Mouse (Mus musculus) hindbrain, embryonic 12.5 days (tissue): ENCODE data around the gene Asah2. TPM values are rescaled to one million over a fixed set of nuclear protein-coding genes. Genes with fewer than 3 reads are reported as not detected.

ENCODE experiments used
- ATAC-seq: fragments of 200-750 bp; cut with Nextera tagmentation; 2 replicates; pipeline ENCODE4 v1.8.0; 2017; ENCODE audit warnings: moderate TSS enrichment; ENCODE audit not compliant: low FRiP score
- H3K27ac ChIP-seq: fragments of 300-500 bp; sonication (generic); 2 replicates; pipeline ENCODE4 v1.5.1; 2016; ENCODE audit warnings: mild to moderate bottlenecking
- H3K27me3 ChIP-seq: fragments of 300-500 bp; sonication (generic); 2 replicates; pipeline ENCODE4 v1.6.1; 2016; ENCODE audit warnings: mild to moderate bottlenecking
- H3K36me3 ChIP-seq: fragments of 300-500 bp; sonication (generic); 2 replicates; pipeline ENCODE4 v1.6.1; 2016; ENCODE audit warnings: mild to moderate bottlenecking
- H3K4me1 ChIP-seq: fragments of 300-500 bp; sonication (generic); 2 replicates; pipeline ENCODE4 v1.6.1; 2016
- H3K4me2 ChIP-seq: fragments of 300-500 bp; sonication (generic); replicated peaks from 2 replicates; pipeline ENCODE4 v1.6.1; 2016; ENCODE audit warnings: mild to moderate bottlenecking
- H3K4me3 ChIP-seq: fragments of 300-500 bp; sonication (generic); 2 replicates; pipeline ENCODE4 v1.5.1; 2016; ENCODE audit warnings: mild to moderate bottlenecking
- H3K9ac ChIP-seq: fragments of 300-500 bp; sonication (generic); 2 replicates; pipeline ENCODE4 v1.6.1; 2016; ENCODE audit warnings: mild to moderate bottlenecking, moderate library complexity
- H3K9me3 ChIP-seq: fragments of 300-500 bp; sonication (generic); replicated peaks from 2 replicates; pipeline ENCODE4 v1.6.1; 2016; ENCODE audit warnings: mild to moderate bottlenecking
- WGBS: fragments of 180-500 bp; shearing (Covaris S2); methylation state at CpG from one replicate; pipeline ENCODE4 v1.1.7; 2016; 5-methylcytosine and 5-hydroxymethylcytosine counted together
- polyA plus RNA-seq: library from polyadenylated mRNA; unstranded; fragments of >200 nt; fragmentation: Nextera tagmentation; extraction: Ambion mirVana; gene quantifications from 2 replicates; pipeline ENCODE4 v1.2.1, GENCODE M21; 2016

Asah2 gene
- polyA plus RNA-seq, 1 experiment from 2014 or later: 0.56 TPM

- WGBS: 9% methylated on average over 1 of the region's 1 CpGs
- Histone ChIP-seq H3K9ac (no peak overlapping the region), H3K4me2 (no peak overlapping the region), H3K36me3 (no peaks in the 10 kb centered on the region), H3K9me3 (no peaks in the 10 kb centered on the region), H3K27me3 (no peaks in the 10 kb centered on the region), H3K27ac (no peak overlapping the region), H3K4me1 (no peaks in the 10 kb centered on the region), H3K4me3 (no peak overlapping the region)
- peak; percentile 38; the same call in 1 of the 2 replicates for ATAC-seq
Measured at GRCm38 (mm10) chr19:32030430-32030829, 77.6 kb downstream of the Asah2 start.

- H3K4me1 ChIP-seq: no peaks in the 10 kb centered on the region
- H3K27ac ChIP-seq: no peak overlapping the region
- no peak for ATAC-seq
- no peaks in the 10 kb centered on the region for H3K36me3 ChIP-seq
- H3K4me3 ChIP-seq: no peak overlapping the region
- 89% methylated on average over 3 of the region's 3 CpGs for WGBS
- H3K4me2 ChIP-seq: no peak overlapping the region
- H3K9ac ChIP-seq: no peak overlapping the region
- H3K9me3 ChIP-seq: no peaks in the 10 kb centered on the region
- H3K27me3 ChIP-seq: no peaks in the 10 kb centered on the region
Measured at GRCm38 (mm10) chr19:32025443-32025842, 82.6 kb downstream of the Asah2 start.

DNA sequence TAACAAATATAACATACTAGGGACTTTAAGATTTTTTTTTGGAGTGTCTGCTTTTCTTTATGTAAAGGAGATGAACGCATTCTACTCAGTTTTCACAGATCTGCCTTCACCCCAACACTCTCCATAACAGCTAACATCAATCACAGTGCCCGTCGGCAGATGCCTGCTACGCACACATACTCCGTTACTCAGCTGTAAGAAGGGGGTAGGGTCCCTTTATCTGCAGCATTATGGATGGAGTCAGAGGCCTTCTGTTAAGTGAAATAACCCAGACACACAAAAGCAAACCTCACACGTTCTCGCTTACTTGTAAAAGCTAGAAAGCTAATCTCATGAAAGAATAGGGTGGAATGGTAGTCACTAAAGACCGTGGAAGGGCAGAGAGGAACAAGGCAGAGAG is 88.3 kb downstream of the Asah2 start:
- no peak overlapping the region for H3K4me2 ChIP-seq
- no peaks in the 10 kb centered on the region for H3K9me3 ChIP-seq
- no peak overlapping the region for H3K4me3 ChIP-seq
- no peak for ATAC-seq
- H3K36me3 ChIP-seq: no peaks in the 10 kb centered on the region
- H3K9ac ChIP-seq: no peak overlapping the region
- no peaks in the 10 kb centered on the region; the same call in 1 of the 2 replicates for H3K4me1 ChIP-seq
- WGBS: 53% methylated on average over 8 of the region's 8 CpGs
- no peaks in the 10 kb centered on the region for H3K27me3 ChIP-seq
- no peak overlapping the region for H3K27ac ChIP-seq

DNA sequence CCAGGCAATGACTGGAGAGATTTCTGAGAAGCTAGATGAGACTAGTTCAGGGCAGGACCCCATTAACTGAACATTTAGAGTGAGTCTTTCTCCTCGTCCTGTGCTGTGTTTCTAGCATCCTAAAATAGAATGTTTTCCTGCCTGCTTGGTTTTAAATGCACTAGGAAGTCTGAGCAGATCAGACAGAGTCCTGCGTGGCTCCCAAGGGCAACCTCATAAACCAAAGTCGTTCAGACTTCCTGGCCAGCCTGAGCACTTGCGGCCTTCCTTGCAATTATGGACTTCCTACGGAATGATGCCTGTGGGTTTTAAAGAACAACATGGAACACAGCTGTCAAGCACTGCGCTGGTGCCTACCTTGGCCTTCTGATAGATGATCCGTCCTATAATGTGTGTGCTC is 89.4 kb downstream of the Asah2 start:
- ATAC-seq: no peak
- 73% methylated on average over 7 of the region's 7 CpGs for WGBS
- no peak overlapping the region for H3K4me3 ChIP-seq
- no peaks in the 10 kb centered on the region for H3K27me3 ChIP-seq
- no peak overlapping the region for H3K4me2 ChIP-seq
- H3K36me3 ChIP-seq: no peaks in the 10 kb centered on the region
- no peak overlapping the region for H3K9ac ChIP-seq
- no peak overlapping the region for H3K27ac ChIP-seq
- no peaks in the 10 kb centered on the region; the same call in 1 of the 2 replicates for H3K4me1 ChIP-seq
- no peaks in the 10 kb centered on the region for H3K9me3 ChIP-seq

DNA sequence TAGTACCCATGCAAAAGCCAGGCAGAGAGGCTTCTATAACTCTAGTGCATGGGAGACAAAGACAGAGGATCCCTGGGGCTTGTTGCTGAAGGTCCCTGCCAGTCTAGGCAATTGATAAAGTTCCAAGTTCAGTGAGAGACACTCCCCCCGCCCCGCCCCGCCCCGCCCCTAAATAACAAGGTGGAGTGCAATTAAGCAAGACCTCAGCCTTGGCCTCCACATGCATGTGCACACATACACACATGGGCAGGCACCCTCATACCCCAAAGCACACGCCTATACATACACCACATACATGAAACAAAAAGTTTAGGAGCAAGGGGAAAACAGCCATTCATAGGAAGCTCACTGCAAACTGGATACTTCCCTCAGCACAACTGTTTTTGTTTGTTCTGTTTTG is 90.0 kb downstream of the Asah2 start:
- no peaks in the 10 kb centered on the region; the same call in 1 of the 2 replicates for H3K4me1 ChIP-seq
- no peak overlapping the region for H3K27ac ChIP-seq
- H3K36me3 ChIP-seq: no peaks in the 10 kb centered on the region
- no peaks in the 10 kb centered on the region for H3K27me3 ChIP-seq
- 88% methylated on average over 5 of the region's 5 CpGs for WGBS
- ATAC-seq: no peak
- H3K4me2 ChIP-seq: no peak overlapping the region
- H3K9me3 ChIP-seq: no peaks in the 10 kb centered on the region
- H3K4me3 ChIP-seq: no peak overlapping the region
- H3K9ac ChIP-seq: no peak overlapping the region

GRCm38 (mm10) chr19:32002623-32003022 is 105.4 kb downstream of the Asah2 start:
- Histone ChIP-seq H3K9ac (no peak overlapping the region), H3K9me3 (no peaks in the 10 kb centered on the region), H3K27me3 (no peaks in the 10 kb centered on the region), H3K4me3 (no peak overlapping the region), H3K27ac (no peak overlapping the region), H3K4me1 (no peaks in the 10 kb centered on the region), H3K4me2 (no peak overlapping the region), H3K36me3 (no peaks in the 10 kb centered on the region)
- no peak for ATAC-seq
- 69% methylated on average over 5 of the region's 5 CpGs for WGBS

- no peak for ATAC-seq
- no peak overlapping the region for H3K4me2 ChIP-seq
- H3K9me3 ChIP-seq: no peaks in the 10 kb centered on the region
- no peaks in the 10 kb centered on the region for H3K4me1 ChIP-seq
- 91% methylated on average over 3 of the region's 3 CpGs for WGBS
- H3K36me3 ChIP-seq: no peaks in the 10 kb centered on the region
- H3K4me3 ChIP-seq: no peak overlapping the region
- no peak overlapping the region for H3K9ac ChIP-seq
- H3K27me3 ChIP-seq: no peaks in the 10 kb centered on the region
- H3K27ac ChIP-seq: no peak overlapping the region
Measured at GRCm38 (mm10) chr19:31996916-31997315, 111.1 kb downstream of the Asah2 start.

DNA sequence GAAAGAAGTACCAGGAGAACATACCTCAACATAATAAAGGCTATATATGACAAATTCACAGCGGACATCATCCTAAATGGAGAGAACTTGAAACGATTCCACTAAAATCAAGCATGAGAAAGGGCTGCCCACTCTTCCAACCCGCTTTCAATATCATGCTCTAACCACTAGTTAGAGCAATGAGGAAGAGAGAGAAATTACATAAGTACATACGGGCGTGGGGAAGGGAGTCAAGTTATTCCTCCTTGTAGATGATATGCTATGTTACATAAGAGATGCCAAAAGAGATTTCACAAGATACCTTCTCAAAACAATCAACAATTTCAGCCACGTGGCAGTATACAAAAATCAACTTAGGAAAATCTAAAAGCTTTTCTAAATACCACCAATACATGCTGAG is 117.0 kb downstream of the Asah2 start:
- Histone ChIP-seq H3K4me3 (no peak overlapping the region), H3K4me1 (no peaks in the 10 kb centered on the region), H3K27me3 (no peaks in the 10 kb centered on the region), H3K36me3 (no peaks in the 10 kb centered on the region), H3K27ac (no peak overlapping the region), H3K9ac (no peak overlapping the region), H3K4me2 (no peak overlapping the region), H3K9me3 (no peaks in the 10 kb centered on the region)
- ATAC-seq: no peak
- WGBS: 90% methylated on average over 6 of the region's 6 CpGs

DNA sequence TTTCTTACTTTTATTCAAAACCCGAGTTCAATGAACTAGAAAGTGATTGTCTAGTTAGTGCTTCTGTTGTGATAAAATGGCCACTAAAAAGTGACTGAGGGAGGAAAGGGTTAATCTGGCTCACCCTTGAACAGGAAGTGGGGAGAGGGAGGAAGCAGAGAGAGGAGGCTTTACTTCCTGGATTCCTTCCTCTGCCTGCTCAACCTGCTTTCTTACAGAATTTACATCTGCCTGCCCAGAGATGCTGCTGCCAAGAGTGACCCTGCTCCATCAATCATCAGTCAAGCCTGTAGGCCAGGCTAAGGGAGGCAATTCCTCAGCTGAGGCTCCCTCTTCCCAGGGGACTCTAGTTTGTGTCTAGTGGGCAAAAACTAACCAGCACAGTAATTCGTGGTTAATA is 132.1 kb downstream of the Asah2 start:
- Histone ChIP-seq H3K4me1 (no peaks in the 10 kb centered on the region), H3K27me3 (no peaks in the 10 kb centered on the region), H3K27ac (no peak overlapping the region), H3K36me3 (no peaks in the 10 kb centered on the region), H3K9ac (no peak overlapping the region), H3K9me3 (no peaks in the 10 kb centered on the region), H3K4me3 (no peak overlapping the region), H3K4me2 (no peak overlapping the region)
- WGBS: 68% methylated on average over 2 of the region's 2 CpGs
- ATAC-seq: no peak

DNA sequence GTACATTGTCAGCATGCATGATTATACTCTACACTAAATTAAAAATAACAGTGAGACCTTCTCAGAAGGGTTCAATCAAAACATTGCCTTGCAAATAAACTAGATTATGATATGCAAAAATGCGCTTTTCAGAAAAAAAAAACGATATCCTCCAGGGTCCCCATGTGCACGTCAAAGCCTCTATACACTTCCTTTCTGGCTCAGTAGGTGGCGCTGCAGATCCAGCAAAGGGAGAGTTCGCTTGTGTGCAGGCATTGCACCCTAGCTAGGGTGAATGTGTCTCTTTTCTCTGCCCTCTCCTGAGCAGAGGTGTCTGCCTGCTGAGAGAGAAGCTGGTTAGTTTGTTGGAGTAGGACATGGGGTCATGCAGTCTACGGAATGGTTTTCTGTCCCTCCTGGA is 136.0 kb downstream of the Asah2 start:
- ATAC-seq: peak; percentile 90
- no peak overlapping the region for H3K9ac ChIP-seq
- H3K4me2 ChIP-seq: no peak overlapping the region
- 10% methylated on average over 6 of the region's 6 CpGs for WGBS
- H3K27me3 ChIP-seq: no peaks in the 10 kb centered on the region
- no peak overlapping the region for H3K4me3 ChIP-seq
- no peaks in the 10 kb centered on the region for H3K36me3 ChIP-seq
- no peaks in the 10 kb centered on the region for H3K4me1 ChIP-seq
- no peaks in the 10 kb centered on the region for H3K9me3 ChIP-seq
- H3K27ac ChIP-seq: no peak overlapping the region

DNA sequence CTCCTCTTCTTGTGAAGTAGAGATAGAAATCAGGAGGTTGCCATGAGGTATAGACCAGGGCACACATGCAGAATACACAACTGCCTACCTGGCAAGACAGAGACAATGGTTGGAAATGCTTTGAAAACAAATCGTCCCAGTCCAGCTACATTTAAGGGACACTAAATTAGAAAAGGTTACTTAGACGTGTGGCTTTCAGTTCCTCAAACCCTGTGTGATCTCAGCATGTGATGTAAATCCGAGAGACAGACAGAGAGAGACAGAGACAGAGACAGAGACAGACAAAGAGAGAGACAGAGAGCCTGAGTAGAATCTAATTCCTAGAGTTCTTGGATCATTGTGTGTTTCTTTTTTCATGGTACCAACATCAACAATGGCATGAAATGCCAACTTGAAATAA is 136.6 kb downstream of the Asah2 start:
- 50% methylated on average over 3 of the region's 3 CpGs for WGBS
- H3K36me3 ChIP-seq: no peaks in the 10 kb centered on the region

GRCm38 (mm10) chr19:31967933-31968532 is 140.0 kb downstream of the Asah2 start:
- H3K9me3 ChIP-seq: no peaks in the 10 kb centered on the region
- H3K27me3 ChIP-seq: no peaks in the 10 kb centered on the region
- no peak overlapping the region for H3K27ac ChIP-seq
- ATAC-seq: no peak
- 74% methylated on average over 5 of the region's 5 CpGs for WGBS
- no peak overlapping the region for H3K4me2 ChIP-seq
- no peaks in the 10 kb centered on the region for H3K4me1 ChIP-seq
- H3K36me3 ChIP-seq: no peaks in the 10 kb centered on the region
- no peak overlapping the region for H3K4me3 ChIP-seq
- H3K9ac ChIP-seq: no peak overlapping the region

More for the DNA sequence above, 136.6 kb downstream of the Asah2 start:
- H3K9me3 ChIP-seq: no peaks in the 10 kb centered on the region
- no peak overlapping the region for H3K4me3 ChIP-seq
- no peak overlapping the region for H3K9ac ChIP-seq
- H3K4me2 ChIP-seq: no peak overlapping the region
- no peak for ATAC-seq
- H3K27ac ChIP-seq: no peak overlapping the region
- no peaks in the 10 kb centered on the region for H3K4me1 ChIP-seq
- H3K27me3 ChIP-seq: no peaks in the 10 kb centered on the region

GRCm38 (mm10) chr19:31963147-31963546 is 144.9 kb downstream of the Asah2 start:
- Histone ChIP-seq H3K36me3 (no peaks in the 10 kb centered on the region), H3K9ac (no peak overlapping the region), H3K27me3 (no peaks in the 10 kb centered on the region), H3K4me1 (no peaks in the 10 kb centered on the region), H3K4me3 (no peak overlapping the region), H3K9me3 (no peaks in the 10 kb centered on the region), H3K27ac (no peak overlapping the region), H3K4me2 (no peak overlapping the region)
- WGBS: 60% methylated on average over 3 of the region's 3 CpGs
- ATAC-seq: no peak
